Mouse (Mus musculus) ovary, postnatal 10 days (tissue): Measurements from ENCODE around the gene Samt3.

Experiments
- DNase-seq: peaks from one replicate; pipeline ENCODE4 v3.0.0; 2022; ENCODE audit warnings: low spot score

Samt3 gene

DNA sequence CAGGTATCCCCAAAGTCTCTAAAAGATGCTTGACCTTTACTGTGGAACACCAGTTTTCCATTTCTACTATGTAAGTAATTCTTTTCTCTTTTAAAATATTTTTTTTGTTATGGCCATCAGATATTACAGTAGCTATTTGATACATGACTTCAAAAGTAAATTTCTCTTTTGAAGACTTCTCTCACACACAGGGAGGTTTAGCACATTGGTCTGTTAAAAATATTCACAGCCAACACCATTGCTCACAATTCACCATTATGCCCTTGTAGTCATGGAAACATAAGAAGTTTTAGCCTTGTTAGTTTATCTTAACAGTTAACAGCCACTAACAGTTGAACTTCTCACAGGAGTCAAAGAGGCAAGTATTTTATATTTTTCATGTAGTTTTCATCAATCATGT, at the start of gene Samt3:
TSS of gene Samt3 (plus strand) at position 301 of the 400 bp plus-strand sequence.
- no peak for DNase-seq

DNA sequence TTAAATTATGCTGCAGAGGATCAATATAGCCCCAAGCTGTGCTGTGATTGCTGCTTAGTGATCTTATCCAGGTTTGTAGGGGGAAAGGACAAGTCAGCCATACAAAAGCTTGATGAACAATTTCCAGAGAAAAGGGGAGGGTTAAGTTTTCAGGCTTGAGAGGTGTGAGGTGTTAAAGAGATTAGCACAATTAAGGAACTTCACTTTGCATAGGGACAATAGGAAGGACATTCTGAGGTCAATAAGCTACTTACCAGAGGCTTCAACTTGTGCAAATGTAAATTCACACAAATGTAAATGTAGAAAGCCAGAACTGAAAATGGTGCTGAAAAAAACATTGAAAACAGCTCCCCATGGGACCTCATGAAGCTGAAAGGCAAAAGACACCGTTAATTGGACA, 27.4 kb upstream of the Samt3 start:
- no peak for DNase-seq

DNA sequence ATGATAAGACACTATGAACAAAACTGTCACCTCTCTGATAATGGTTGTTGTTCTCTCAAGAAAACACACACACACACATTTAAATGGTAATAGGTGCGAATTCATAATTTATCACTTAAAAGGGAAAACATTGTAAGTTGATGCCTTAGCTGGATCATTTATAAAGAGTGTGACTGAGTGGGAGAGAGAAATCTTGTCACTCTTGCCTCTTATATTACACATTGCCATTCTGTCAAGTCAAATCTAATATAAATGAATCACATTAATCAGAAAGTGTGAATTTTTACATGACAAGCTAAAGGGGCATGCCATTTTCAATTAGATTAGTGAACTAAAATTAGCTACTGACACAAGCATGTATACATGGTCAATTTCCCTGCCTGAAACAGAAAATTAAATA, 44.7 kb downstream of the Samt3 start:
- no peak for DNase-seq
